Mouse (Mus musculus) heart, embryonic 11.5 days (tissue): Measurements from ENCODE around the gene Fbxl13. TPM values are rescaled to one million over a fixed set of nuclear protein-coding genes. Genes with fewer than 3 reads are reported as not detected.

ENCODE experiments used
- ATAC-seq: fragments of 200-750 bp; cut with Nextera tagmentation; replicated peaks from 2 replicates; pipeline ENCODE4 v1.8.0; 2017; ENCODE audit warnings: moderate library complexity; ENCODE audit not compliant: insufficient number of reproducible peaks, low FRiP score, low TSS enrichment
- H3K27ac ChIP-seq: fragments of 300-500 bp; sonication (generic); 2 replicates; pipeline ENCODE4 v1.5.1; 2014; ENCODE audit warnings: mild to moderate bottlenecking, low read depth, low read length
- H3K27me3 ChIP-seq: fragments of 300-500 bp; sonication (generic); 2 replicates; pipeline ENCODE4 v1.6.1; 2014; ENCODE audit warnings: mild to moderate bottlenecking, low read length, mixed read lengths; ENCODE audit not compliant: control insufficient read depth, insufficient read depth
- H3K36me3 ChIP-seq: fragments of 300-500 bp; sonication (generic); 2 replicates; pipeline ENCODE4 v1.6.1; 2014; ENCODE audit warnings: mild to moderate bottlenecking, low read length, moderate library complexity, mixed read lengths; ENCODE audit not compliant: control insufficient read depth, insufficient read depth
- H3K4me1 ChIP-seq: fragments of 300-500 bp; sonication (generic); 2 replicates; pipeline ENCODE4 v1.6.1; 2014; ENCODE audit warnings: low read length; ENCODE audit not compliant: control insufficient read depth, insufficient read depth
- H3K4me2 ChIP-seq: fragments of 300-500 bp; sonication (generic); 2 replicates; pipeline ENCODE4 v1.6.1; 2014; ENCODE audit warnings: mild to moderate bottlenecking, moderate library complexity
- H3K4me3 ChIP-seq: fragments of 300-500 bp; sonication (generic); 2 replicates; pipeline ENCODE4 v1.5.1; 2014; ENCODE audit warnings: low read depth, low read length
- H3K9ac ChIP-seq: fragments of 300-500 bp; sonication (generic); 2 replicates; pipeline ENCODE4 v1.6.1; 2014; ENCODE audit warnings: mild to moderate bottlenecking, low read depth, low read length, moderate library complexity
- H3K9me3 ChIP-seq: fragments of 300-500 bp; sonication (generic); replicated peaks from 2 replicates; pipeline ENCODE4 v1.6.1; 2016; ENCODE audit warnings: low read length; ENCODE audit not compliant: control insufficient read depth
- WGBS: fragments of 180-500 bp; shearing (Covaris S2); extraction: QIAGEN DNeasy Blood & Tissue Kit; methylation state at CpG from one replicate; pipeline ENCODE4 v1.1.7; 2014; ENCODE audit not compliant: insufficient replicate concordance; 5-methylcytosine and 5-hydroxymethylcytosine counted together
- polyA plus RNA-seq: library from polyadenylated mRNA; unstranded; fragments of >200 nt; fragmentation: Nextera tagmentation; extraction: Ambion mirVana; gene quantifications from 2 replicates; pipeline ENCODE4 v1.2.1, GENCODE M21; 2014

Fbxl13 gene
- polyA plus RNA-seq, 1 experiment from 2014 or later: 0.06 TPM

GRCm38 (mm10) chr5:21586763-21587162, 58.7 kb downstream of the Fbxl13 start:
- Histone ChIP-seq H3K36me3 (no peaks in the 10 kb centered on the region), H3K9ac (no peak overlapping the region), H3K27ac (no peak overlapping the region), H3K27me3 (no peaks in the 10 kb centered on the region), H3K4me3 (no peak overlapping the region), H3K4me1 (0 out of 2 replicates have a peak, but pooled peaks cover 6% of the 10 kb centered on the region), H3K9me3 (no peaks in the 10 kb centered on the region), H3K4me2 (no peak overlapping the region)
- ATAC-seq: no peak
- 46% methylated on average over 6 of the region's 6 CpGs for whole genome bisulfite sequencing

GRCm38 (mm10) chr5:21578136-21578535, 67.3 kb downstream of the Fbxl13 start:
- no peak overlapping the region for H3K9ac ChIP-seq
- H3K9me3 ChIP-seq: no peaks in the 10 kb centered on the region
- WGBS: 88% methylated on average over 3 of the region's 3 CpGs

GRCm38 (mm10) chr5:21575210-21575550, 70.3 kb downstream of the Fbxl13 start:
- Histone ChIP-seq H3K4me3 (no peak overlapping the region), H3K27ac (no peak overlapping the region), H3K4me1 (no peaks in the 10 kb centered on the region), H3K9me3 (no peaks in the 10 kb centered on the region), H3K9ac (no peak overlapping the region), H3K4me2 (no peak overlapping the region), H3K36me3 (no peaks in the 10 kb centered on the region), H3K27me3 (no peaks in the 10 kb centered on the region)
- no peak for ATAC-seq
- WGBS: 79% methylated on average over 13 of the region's 13 CpGs

More at GRCm38 (mm10) chr5:21578136-21578535, 67.3 kb downstream of the Fbxl13 start:
- Histone ChIP-seq H3K27ac (no peak overlapping the region), H3K36me3 (no peaks in the 10 kb centered on the region), H3K27me3 (no peaks in the 10 kb centered on the region), H3K4me2 (no peak overlapping the region), H3K4me1 (0 out of 2 replicates have a peak, but pooled peaks cover 3% of the 10 kb centered on the region), H3K4me3 (no peak overlapping the region)
- ATAC-seq: no peak

GRCm38 (mm10) chr5:21574386-21575209, 70.8 kb downstream of the Fbxl13 start:
- H3K4me2 ChIP-seq: no peak overlapping the region
- H3K9me3 ChIP-seq: no peaks in the 10 kb centered on the region
- H3K9ac ChIP-seq: no peak overlapping the region
- H3K4me3 ChIP-seq: no peak overlapping the region
- H3K36me3 ChIP-seq: no peaks in the 10 kb centered on the region
- no peak overlapping the region for H3K27ac ChIP-seq
- ATAC-seq: no peak
- H3K27me3 ChIP-seq: no peaks in the 10 kb centered on the region
- H3K4me1 ChIP-seq: no peaks in the 10 kb centered on the region
- WGBS: 62% methylated on average over 21 of the region's 21 CpGs

GRCm38 (mm10) chr5:21572764-21573416, 72.5 kb downstream of the Fbxl13 start:
- H3K4me3 ChIP-seq: no peak overlapping the region
- H3K36me3 ChIP-seq: no peaks in the 10 kb centered on the region
- no peak overlapping the region for H3K9ac ChIP-seq
- no peaks in the 10 kb centered on the region for H3K4me1 ChIP-seq
- 65% methylated on average over 3 of the region's 3 CpGs for WGBS
- H3K4me2 ChIP-seq: no peak overlapping the region
- no peak overlapping the region for H3K27ac ChIP-seq
- no peaks in the 10 kb centered on the region for H3K9me3 ChIP-seq
- H3K27me3 ChIP-seq: no peaks in the 10 kb centered on the region
- ATAC-seq: no peak

- Histone ChIP-seq H3K27ac (no peak overlapping the region), H3K36me3 (no peaks in the 10 kb centered on the region), H3K4me2 (no peak overlapping the region), H3K9me3 (no peaks in the 10 kb centered on the region), H3K9ac (no peak overlapping the region), H3K4me1 (no peaks in the 10 kb centered on the region), H3K4me3 (no peak overlapping the region), H3K27me3 (no peaks in the 10 kb centered on the region)
- 81% methylated on average over 1 of the region's 1 CpGs for WGBS
- no peak for ATAC-seq
Observed at GRCm38 (mm10) chr5:21567784-21568183, 77.7 kb downstream of the Fbxl13 start.

GRCm38 (mm10) chr5:21565392-21566065, 79.9 kb downstream of the Fbxl13 start:
- H3K4me2 ChIP-seq: no peak overlapping the region
- H3K36me3 ChIP-seq: no peaks in the 10 kb centered on the region
- no peaks in the 10 kb centered on the region for H3K4me1 ChIP-seq
- ATAC-seq: no peak
- no peak overlapping the region for H3K4me3 ChIP-seq
- 81% methylated on average over 9 of the region's 9 CpGs for WGBS
- no peak overlapping the region for H3K9ac ChIP-seq
- no peak overlapping the region for H3K27ac ChIP-seq
- H3K9me3 ChIP-seq: no peaks in the 10 kb centered on the region
- H3K27me3 ChIP-seq: no peaks in the 10 kb centered on the region

GRCm38 (mm10) chr5:21563936-21564335, 81.5 kb downstream of the Fbxl13 start:
- Histone ChIP-seq H3K36me3 (no peaks in the 10 kb centered on the region), H3K27me3 (no peaks in the 10 kb centered on the region), H3K9me3 (no peaks in the 10 kb centered on the region), H3K4me3 (no peak overlapping the region), H3K27ac (no peak overlapping the region), H3K4me2 (no peak overlapping the region), H3K4me1 (no peaks in the 10 kb centered on the region), H3K9ac (no peak overlapping the region)
- ATAC-seq: no peak
- WGBS: 83% methylated on average over 2 of the region's 2 CpGs
